Mouse (Mus musculus) cerebellum, adult 2 months (tissue): ENCODE measurements around the gene Cracr2b.

Experiments used
- CTCF ChIP-seq: fragments of 200-500 bp; IDR thresholded peaks from 2 replicates; pipeline ENCODE4 v1.5.1; 2011; ENCODE audit warnings: low read depth, mild to moderate bottlenecking, control low read depth, low read length, moderate library complexity, borderline replicate concordance; ENCODE audit not compliant: insufficient read depth
- POLR2A ChIP-seq: fragments of 200-500 bp; IDR thresholded peaks from 2 replicates; pipeline ENCODE4 v1.6.1; 2011; ENCODE audit warnings: low read length, control low read depth, borderline replicate concordance; ENCODE audit not compliant: insufficient read depth

GRCm38 (mm10) chr7:141477578-141478269 lies 16.8 kb downstream of the Cracr2b start:
- no peak for TF ChIP-seq CTCF
- no peak for TF ChIP-seq POLR2A
